Mouse (Mus musculus) T-helper 1 cell (primary cell): ENCODE results near the gene Timm10.

Experiments
- in situ Hi-C: fragments of 300-600 bp; cut with MboI, MseI; formaldehyde crosslinking; loops from one replicate; pipeline ENCODE4 v1.15.1; 2025; ENCODE audit warnings: high pct_unique_total_duplicates

Timm10 gene

GRCm38 (mm10) chr2:84826488-84827282, at the start of gene Timm10:
Timm10 (plus strand) TSS chr2:84826997.
- in situ Hi-C loops = no loop called here

GRCm38 (mm10) chr2:84777706-84778105, 49.1 kb upstream of the Timm10 start:
- in situ Hi-C loops = no loop called here

GRCm38 (mm10) chr2:84779210-84779609, 47.6 kb upstream of the Timm10 start:
- in situ Hi-C loops = no loop called here

DNA sequence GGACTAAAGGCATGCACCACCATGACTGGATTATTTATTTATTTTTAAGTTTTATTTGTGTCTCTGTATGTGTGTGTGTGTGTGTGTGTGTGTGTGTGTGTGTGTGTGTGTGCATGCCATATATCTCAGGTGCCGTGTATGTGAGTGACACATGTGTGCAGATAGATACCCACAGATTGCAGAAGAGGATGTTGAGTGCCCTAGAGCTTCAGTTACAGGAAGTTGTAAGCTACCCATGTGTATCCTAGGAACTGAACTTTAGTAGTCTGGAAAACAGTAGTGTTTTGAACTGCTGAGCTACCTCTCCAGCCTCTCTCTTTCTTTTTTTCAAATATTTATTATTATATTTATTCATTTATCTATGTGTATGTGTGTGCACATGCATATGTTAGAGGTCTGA, 43.5 kb upstream of the Timm10 start:
- in situ Hi-C loops = no loop called here

DNA sequence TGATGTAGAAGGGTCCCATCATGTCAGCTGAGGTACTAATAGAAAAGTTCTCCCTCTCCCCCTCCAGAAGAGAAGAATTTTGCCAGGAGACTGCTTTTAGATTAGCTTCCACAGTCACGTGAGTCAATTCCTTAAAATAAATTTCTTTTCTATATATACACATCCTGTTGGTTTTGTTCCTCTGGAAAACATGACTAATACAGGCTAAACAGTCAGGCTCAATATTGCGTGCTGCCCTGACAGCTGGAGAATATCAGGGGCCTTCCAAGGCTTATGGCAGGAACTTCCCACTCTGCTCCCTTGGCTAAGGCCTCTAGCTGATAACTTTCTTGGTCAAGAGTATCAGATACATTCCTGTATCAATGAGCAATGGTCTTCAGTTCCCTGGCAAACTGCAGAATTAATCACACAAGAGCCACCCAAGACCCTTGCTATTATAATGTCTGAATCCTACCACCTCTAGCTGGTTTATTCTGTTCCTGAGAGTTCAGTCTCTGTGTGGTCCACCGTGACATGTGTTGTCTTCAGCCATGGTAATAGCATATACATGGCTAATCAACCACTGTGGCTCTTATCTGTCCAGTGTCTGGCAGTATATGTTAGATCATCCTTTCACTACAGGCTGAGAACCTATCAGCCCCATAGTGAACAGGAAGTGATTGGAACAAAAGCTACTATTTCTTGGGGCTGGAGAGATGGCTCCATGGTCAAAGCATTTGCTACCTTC, 42.8 kb upstream of the Timm10 start:
- in situ Hi-C loops = no loop called here

GRCm38 (mm10) chr2:84788316-84788715, 38.5 kb upstream of the Timm10 start:
- in situ Hi-C loops = no loop called here

- in situ Hi-C loops = no loop called here
These were observed 36.4 kb upstream of the Timm10 start for GRCm38 (mm10) chr2:84790418-84790817.

- in situ Hi-C loops = no loop called here
These were observed 34.3 kb upstream of the Timm10 start for GRCm38 (mm10) chr2:84792516-84792915.

- in situ Hi-C loops = no loop called here
These were observed 33.6 kb upstream of the Timm10 start for GRCm38 (mm10) chr2:84793154-84793553.

GRCm38 (mm10) chr2:84793871-84794270, 32.9 kb upstream of the Timm10 start:
- in situ Hi-C loops = no loop called here

GRCm38 (mm10) chr2:84797833-84798492, 28.8 kb upstream of the Timm10 start:
- in situ Hi-C loops = loop anchor here (5.0 kb wide), 1 partner anchor 61 kb away; no protein-coding TSS in a partner anchor

GRCm38 (mm10) chr2:84798493-84798921, 28.3 kb upstream of the Timm10 start, which contains the start of gene Ube2l6:
Ube2l6 (plus strand) TSS chr2:84798828.
- in situ Hi-C loops = loop anchor here (5.0 kb wide), 1 partner anchor 61 kb away; no protein-coding TSS in a partner anchor

GRCm38 (mm10) chr2:84799041-84799561, 27.7 kb upstream of the Timm10 start:
- in situ Hi-C loops = loop anchor here (5.0 kb wide), 1 partner anchor 62 kb away; no protein-coding TSS in a partner anchor

DNA sequence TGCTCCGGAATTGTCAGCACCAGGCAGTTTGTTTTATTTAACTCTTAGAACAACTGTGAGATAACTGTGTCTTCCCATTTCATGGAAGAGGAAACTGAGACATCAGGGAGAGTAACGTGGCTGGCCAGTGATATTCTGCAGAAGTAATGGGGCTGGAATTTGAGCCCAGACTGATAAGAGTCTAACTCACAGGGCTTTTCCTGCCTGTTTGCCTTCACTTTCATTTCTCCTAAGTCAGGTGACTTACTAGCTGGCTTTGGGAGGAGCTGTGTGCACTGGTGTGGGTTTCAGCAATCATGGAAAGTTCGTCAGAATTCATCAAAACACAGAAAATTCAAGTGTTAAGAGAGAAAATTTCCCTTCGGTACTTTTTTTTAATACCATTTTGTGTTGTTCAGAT, 26.5 kb upstream of the Timm10 start:
- in situ Hi-C loops = loop anchor here (10.0 kb wide), 1 partner anchor 286 kb away; no protein-coding TSS in a partner anchor

GRCm38 (mm10) chr2:84801223-84801622, 25.6 kb upstream of the Timm10 start:
- in situ Hi-C loops = loop anchor here (10.0 kb wide), 1 partner anchor 286 kb away; no protein-coding TSS in a partner anchor

DNA sequence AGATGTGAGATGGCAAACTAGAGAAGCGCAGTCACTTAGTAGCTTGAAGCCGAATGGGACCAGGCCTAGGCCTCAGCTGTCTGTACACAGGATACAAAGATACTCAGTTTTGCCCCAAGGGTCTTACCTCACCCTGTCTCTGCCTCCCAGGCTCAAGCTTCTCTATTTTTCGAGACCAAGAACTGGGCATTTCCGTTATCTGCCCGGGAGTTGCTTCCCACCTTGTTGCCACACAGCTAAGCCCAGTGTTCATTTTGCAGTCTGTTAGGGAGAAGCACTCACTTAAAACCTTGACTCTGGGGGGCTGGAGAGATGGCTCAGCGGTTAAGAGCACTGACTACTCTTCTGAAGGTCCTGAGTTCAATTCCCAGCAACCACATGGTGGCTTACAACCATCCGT, 22.8 kb upstream of the Timm10 start:
- in situ Hi-C loops = loop anchor here (10.0 kb wide), 1 partner anchor 289 kb away; no protein-coding TSS in a partner anchor

GRCm38 (mm10) chr2:84806546-84806945, 20.3 kb upstream of the Timm10 start:
- in situ Hi-C loops = loop anchor here (10.0 kb wide), 1 partner anchor 292 kb away; no protein-coding TSS in a partner anchor

DNA sequence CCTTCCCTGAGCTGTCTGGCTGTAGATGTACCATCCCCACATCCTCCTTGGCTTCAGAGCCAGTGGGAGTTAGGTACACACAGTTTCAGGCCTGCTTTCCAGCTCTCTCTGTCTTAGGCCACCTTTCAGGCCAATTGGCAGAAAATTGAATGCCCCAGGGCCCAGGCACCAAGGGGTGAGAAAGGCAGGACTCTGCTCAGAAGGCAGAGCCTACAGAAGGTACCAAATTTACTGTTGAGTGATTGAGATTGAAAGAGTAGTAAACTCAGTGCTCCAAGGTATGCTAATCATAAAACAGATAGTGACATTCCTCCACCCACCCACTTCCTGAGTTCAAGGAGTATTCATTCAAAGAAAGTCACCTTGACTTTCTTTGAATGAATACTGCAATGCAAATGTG, 17.5 kb upstream of the Timm10 start:
- in situ Hi-C loops = loop anchor here (10.0 kb wide), 1 partner anchor 295 kb away; no protein-coding TSS in a partner anchor

DNA sequence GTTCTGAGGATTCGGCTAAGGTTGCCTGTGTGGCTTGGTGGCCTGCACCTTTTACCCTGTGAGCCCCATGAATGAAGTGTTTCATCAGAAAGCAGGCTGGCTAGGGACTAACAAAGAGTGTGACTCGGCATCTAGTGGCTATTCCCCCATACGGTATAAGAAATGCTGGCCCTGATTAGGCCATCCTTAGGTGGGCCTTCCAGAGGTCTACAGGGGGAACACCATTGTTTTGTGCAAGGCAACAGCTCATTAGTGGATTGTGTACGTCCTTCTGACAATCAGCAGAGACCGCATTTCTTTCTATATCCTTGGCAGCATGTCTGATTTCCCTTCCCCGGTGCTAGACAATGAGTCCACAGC, 16.3 kb upstream of the Timm10 start:
- in situ Hi-C loops = no loop called here

- in situ Hi-C loops = no loop called here
These were observed 15.8 kb upstream of the Timm10 start for GRCm38 (mm10) chr2:84810886-84811577.

DNA sequence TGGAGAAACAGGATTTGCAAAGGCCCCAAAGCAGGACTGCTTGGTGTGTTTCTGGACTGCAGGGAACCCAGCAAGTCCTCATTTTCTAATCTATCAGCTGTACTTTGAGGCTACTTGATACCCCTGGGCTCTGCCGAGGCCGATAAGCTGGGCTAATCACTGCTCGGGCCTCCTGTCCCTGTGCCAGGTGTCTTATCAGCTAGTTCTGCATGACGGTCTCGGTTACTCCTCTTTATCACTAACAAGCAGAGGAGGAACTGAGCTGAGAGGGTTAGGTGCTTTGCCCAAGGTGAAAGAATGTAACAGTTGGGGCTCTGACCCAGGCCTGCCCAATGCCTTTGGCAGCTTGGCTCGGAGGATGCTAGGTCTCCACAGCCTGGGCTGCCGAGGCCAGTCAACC, 14.9 kb upstream of the Timm10 start:
- in situ Hi-C loops = no loop called here
